Mouse (Mus musculus): Measurements from ENCODE around the gene Klk14. TPM values are rescaled to one million over a fixed set of nuclear protein-coding genes. Genes with fewer than 3 reads are reported as not detected.
"Not testable (repeated sequence)": the region's sequence is repeated elsewhere in the genome, so short reads cannot be mapped to it uniquely, and the experiment has no call there.

Klk14 gene
- polyA plus RNA-seq, 1 experiment from 2014 or later, result not detected

GRCm38 (mm10) chr7:43680960-43681359, 9.3 kb upstream of the Klk14 start:
- Histone ChIP-seq H3K9me3 (replicated peaks; ENCODE audit: control insufficient read depth, low read length) (no peaks in the 10 kb centered on the region), H3K27ac (replicated peaks; ENCODE audit: low read depth, low read length) (no peak overlapping the region), H3K36me3 (replicated peaks; ENCODE audit: control insufficient read depth, insufficient read depth, low read depth, low read length) (peaks cover 14% of the 10 kb centered on the region), H3K27me3 (ENCODE audit: control insufficient read depth, insufficient read depth, low read length) (no peaks in the 10 kb centered on the region), H3K9ac (replicated peaks; ENCODE audit: low read length) (no peak overlapping the region), H3K4me2 (ENCODE audit: low read depth, low read length) (no peak overlapping the region), H3K4me1 (ENCODE audit: control insufficient read depth, insufficient read depth, low read length) (no peaks in the 10 kb centered on the region), H3K4me3 (ENCODE audit: low read depth, low read length) (no peak overlapping the region)
- ATAC-seq (replicated peaks; ENCODE audit: insufficient number of reproducible peaks, low FRiP score, low TSS enrichment, low read depth) (no peak), DNase-seq (ENCODE audit: low spot score) (peak; percentile 72)
- WGBS, result 16% methylated on average over 5 of the region's 5 CpGs

- not testable (repeated sequence) for H3K9me3 ChIP-seq (replicated peaks; ENCODE audit: control insufficient read depth, low read length); ATAC-seq (replicated peaks; ENCODE audit: insufficient number of reproducible peaks, low FRiP score, low TSS enrichment, low read depth); H3K4me2 ChIP-seq (ENCODE audit: low read depth, low read length); H3K27ac ChIP-seq (replicated peaks; ENCODE audit: low read depth, low read length); H3K27me3 ChIP-seq (ENCODE audit: control insufficient read depth, insufficient read depth, low read length); H3K9ac ChIP-seq (replicated peaks; ENCODE audit: low read length); H3K36me3 ChIP-seq (replicated peaks; ENCODE audit: control insufficient read depth, insufficient read depth, low read depth, low read length); H3K4me1 ChIP-seq (ENCODE audit: control insufficient read depth, insufficient read depth, low read length); H3K4me3 ChIP-seq (ENCODE audit: low read depth, low read length)
- DNase-seq (ENCODE audit: low spot score), result peak; percentile 3
- 27% methylated on average over 1 of the region's 1 CpGs for WGBS
Measured at GRCm38 (mm10) chr7:43682511-43682910, 7.7 kb upstream of the Klk14 start.

GRCm38 (mm10) chr7:43685088-43685487, 5.1 kb upstream of the Klk14 start:
- Histone ChIP-seq H3K27ac (replicated peaks; ENCODE audit: low read depth, low read length) (no peak overlapping the region), H3K4me2 (ENCODE audit: low read depth, low read length) (no peak overlapping the region), H3K9me3 (replicated peaks; ENCODE audit: control insufficient read depth, low read length) (no peaks in the 10 kb centered on the region), H3K4me3 (ENCODE audit: low read depth, low read length) (no peak overlapping the region), H3K4me1 (ENCODE audit: control insufficient read depth, insufficient read depth, low read length) (no peaks in the 10 kb centered on the region), H3K36me3 (replicated peaks; ENCODE audit: control insufficient read depth, insufficient read depth, low read depth, low read length) (no peaks in the 10 kb centered on the region), H3K27me3 (ENCODE audit: control insufficient read depth, insufficient read depth, low read length) (no peaks in the 10 kb centered on the region), H3K9ac (replicated peaks; ENCODE audit: low read length) (no peak overlapping the region)
- ATAC-seq (replicated peaks; ENCODE audit: insufficient number of reproducible peaks, low FRiP score, low TSS enrichment, low read depth), result no peak
- DNase-seq (ENCODE audit: low spot score), result no peak
- 73% methylated on average over 7 of the region's 7 CpGs for WGBS

GRCm38 (mm10) chr7:43710031-43710430, 19.8 kb downstream of the Klk14 start:
- ATAC-seq (replicated peaks; ENCODE audit: insufficient number of reproducible peaks, low FRiP score, low TSS enrichment, low read depth), result no peak
- 94% methylated on average over 3 of the region's 3 CpGs for WGBS
- H3K4me1 ChIP-seq (ENCODE audit: control insufficient read depth, insufficient read depth, low read length), result no peaks in the 10 kb centered on the region
- no peak for DNase-seq (ENCODE audit: low spot score)
- H3K9ac ChIP-seq (replicated peaks; ENCODE audit: low read length), result no peak overlapping the region
- no peaks in the 10 kb centered on the region; the same call in 1 of the 2 replicates for H3K27me3 ChIP-seq (ENCODE audit: control insufficient read depth, insufficient read depth, low read length)
- no peaks in the 10 kb centered on the region for H3K9me3 ChIP-seq (replicated peaks; ENCODE audit: control insufficient read depth, low read length)
- H3K27ac ChIP-seq (replicated peaks; ENCODE audit: low read depth, low read length), result no peak overlapping the region
- no peak overlapping the region for H3K4me2 ChIP-seq (ENCODE audit: low read depth, low read length)
- H3K4me3 ChIP-seq (ENCODE audit: low read depth, low read length), result no peak overlapping the region
- no peaks in the 10 kb centered on the region for H3K36me3 ChIP-seq (replicated peaks; ENCODE audit: control insufficient read depth, insufficient read depth, low read depth, low read length)

GRCm38 (mm10) chr7:43712267-43712666, 22.0 kb downstream of the Klk14 start, which contains the start of gene Klk13:
Gene Klk13, plus strand, starts transcription at chr7:43712567.
- Histone ChIP-seq H3K36me3 (replicated peaks; ENCODE audit: control insufficient read depth, insufficient read depth, low read depth, low read length) (no peaks in the 10 kb centered on the region), H3K27ac (replicated peaks; ENCODE audit: low read depth, low read length) (no peak within 1 kb of the TSS), H3K4me1 (ENCODE audit: control insufficient read depth, insufficient read depth, low read length) (no peaks in the 10 kb centered on the region), H3K9ac (replicated peaks; ENCODE audit: low read length) (no peak within 1 kb of the TSS; the same call in 1 of the 2 replicates), H3K4me2 (ENCODE audit: low read depth, low read length) (peak within 1 kb of the TSS; percentile 1; the same call in 1 of the 2 replicates), H3K4me3 (ENCODE audit: low read depth, low read length) (no peak within 1 kb of the TSS), H3K9me3 (replicated peaks; ENCODE audit: control insufficient read depth, low read length) (no peaks in the 10 kb centered on the region), H3K27me3 (ENCODE audit: control insufficient read depth, insufficient read depth, low read length) (no peaks in the 10 kb centered on the region; the same call in 1 of the 2 replicates)
- WGBS, result 50% methylated on average over 4 of the region's 4 CpGs
- DNase-seq (ENCODE audit: low spot score) (no peak), ATAC-seq (replicated peaks; ENCODE audit: insufficient number of reproducible peaks, low FRiP score, low TSS enrichment, low read depth) (no peak)

GRCm38 (mm10) chr7:43712917-43713316, 22.7 kb downstream of the Klk14 start:
- Histone ChIP-seq H3K27ac (replicated peaks; ENCODE audit: low read depth, low read length) (no peak overlapping the region), H3K36me3 (replicated peaks; ENCODE audit: control insufficient read depth, insufficient read depth, low read depth, low read length) (no peaks in the 10 kb centered on the region), H3K4me2 (ENCODE audit: low read depth, low read length) (peak overlapping the region; percentile 1; the same call in 1 of the 2 replicates), H3K4me1 (ENCODE audit: control insufficient read depth, insufficient read depth, low read length) (no peaks in the 10 kb centered on the region), H3K9me3 (replicated peaks; ENCODE audit: control insufficient read depth, low read length) (no peaks in the 10 kb centered on the region), H3K27me3 (ENCODE audit: control insufficient read depth, insufficient read depth, low read length) (no peaks in the 10 kb centered on the region; the same call in 1 of the 2 replicates), H3K9ac (replicated peaks; ENCODE audit: low read length) (no peak overlapping the region; the same call in 1 of the 2 replicates), H3K4me3 (ENCODE audit: low read depth, low read length) (no peak overlapping the region)
- 4% methylated on average over 9 of the region's 9 CpGs for WGBS
- ATAC-seq (replicated peaks; ENCODE audit: insufficient number of reproducible peaks, low FRiP score, low TSS enrichment, low read depth), result no peak
- DNase-seq (ENCODE audit: low spot score), result peak; percentile 4

DNA sequence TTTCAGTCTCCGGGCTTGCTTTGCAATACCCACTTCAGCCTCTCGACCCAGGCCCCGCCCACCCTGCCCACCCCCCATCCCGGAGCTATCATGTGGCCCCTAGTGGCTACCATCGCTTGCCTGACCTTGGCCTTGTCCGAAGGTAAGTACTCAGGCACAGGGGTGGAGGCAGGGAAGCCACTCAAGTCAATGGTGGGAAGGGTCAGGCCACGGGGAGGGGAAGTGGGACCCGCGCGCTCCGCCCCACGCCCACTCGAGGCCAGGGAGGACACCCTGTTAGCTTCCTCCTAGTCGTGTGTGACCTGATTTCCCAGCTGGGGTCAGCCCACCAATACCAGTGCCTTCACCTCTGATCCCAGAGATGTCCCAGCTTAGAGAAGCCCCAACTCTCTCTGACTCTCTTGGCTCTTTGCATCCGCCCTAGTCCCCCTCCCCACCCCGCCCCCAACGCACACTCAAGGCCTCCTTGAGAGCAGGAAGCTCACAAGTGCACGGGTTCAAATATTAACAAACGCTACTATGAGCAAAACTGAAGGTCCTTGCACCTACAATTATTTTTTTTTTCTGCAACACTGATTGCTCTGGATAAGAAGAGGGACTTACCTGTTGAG, 23.6 kb downstream of the Klk14 start:
- 6% methylated on average over 19 of the region's 19 CpGs for WGBS

More for the DNA sequence above, 23.6 kb downstream of the Klk14 start:
- no peak for DNase-seq (ENCODE audit: low spot score)
- no peak overlapping the region for H3K9ac ChIP-seq (replicated peaks; ENCODE audit: low read length)
- H3K4me3 ChIP-seq (ENCODE audit: low read depth, low read length), result no peak overlapping the region
- no peaks in the 10 kb centered on the region for H3K4me1 ChIP-seq (ENCODE audit: control insufficient read depth, insufficient read depth, low read length)
- H3K27me3 ChIP-seq (ENCODE audit: control insufficient read depth, insufficient read depth, low read length), result no peaks in the 10 kb centered on the region; the same call in 1 of the 2 replicates
- H3K36me3 ChIP-seq (replicated peaks; ENCODE audit: control insufficient read depth, insufficient read depth, low read depth, low read length), result no peaks in the 10 kb centered on the region
- peak overlapping the region; percentile 16; the same call in 1 of the 2 replicates for H3K4me2 ChIP-seq (ENCODE audit: low read depth, low read length)
- H3K9me3 ChIP-seq (replicated peaks; ENCODE audit: control insufficient read depth, low read length), result no peaks in the 10 kb centered on the region
- ATAC-seq (replicated peaks; ENCODE audit: insufficient number of reproducible peaks, low FRiP score, low TSS enrichment, low read depth), result no peak
- H3K27ac ChIP-seq (replicated peaks; ENCODE audit: low read depth, low read length), result no peak overlapping the region
